Mouse (Mus musculus) adrenal gland, adult 18-20 months (tissue): ENCODE results near the gene Mxra7. TPM values are rescaled to one million over a fixed set of nuclear protein-coding genes. Genes with fewer than 3 reads are reported as not detected.
A peak's percentile ranks its signal among the peaks of the same experiment; 100 is the strongest.

Experiments
- DNase-seq, 2 experiments: peaks; one replicate each; pipeline ENCODE4 v3.0.0; 2021 to 2022; ENCODE audit warnings: low spot score in 2 of 2
- total RNA-seq, 2 experiments: library from RNA; stranded (reverse); gene quantifications; 1 replicate in 1 of 2; 2 replicates in 1 of 2; pipeline ENCODE4 v1.2.3; 2021

Mxra7 gene
- total RNA-seq, 2 experiments from 2014 or later, result 44.3 to 55.9 TPM

DNA sequence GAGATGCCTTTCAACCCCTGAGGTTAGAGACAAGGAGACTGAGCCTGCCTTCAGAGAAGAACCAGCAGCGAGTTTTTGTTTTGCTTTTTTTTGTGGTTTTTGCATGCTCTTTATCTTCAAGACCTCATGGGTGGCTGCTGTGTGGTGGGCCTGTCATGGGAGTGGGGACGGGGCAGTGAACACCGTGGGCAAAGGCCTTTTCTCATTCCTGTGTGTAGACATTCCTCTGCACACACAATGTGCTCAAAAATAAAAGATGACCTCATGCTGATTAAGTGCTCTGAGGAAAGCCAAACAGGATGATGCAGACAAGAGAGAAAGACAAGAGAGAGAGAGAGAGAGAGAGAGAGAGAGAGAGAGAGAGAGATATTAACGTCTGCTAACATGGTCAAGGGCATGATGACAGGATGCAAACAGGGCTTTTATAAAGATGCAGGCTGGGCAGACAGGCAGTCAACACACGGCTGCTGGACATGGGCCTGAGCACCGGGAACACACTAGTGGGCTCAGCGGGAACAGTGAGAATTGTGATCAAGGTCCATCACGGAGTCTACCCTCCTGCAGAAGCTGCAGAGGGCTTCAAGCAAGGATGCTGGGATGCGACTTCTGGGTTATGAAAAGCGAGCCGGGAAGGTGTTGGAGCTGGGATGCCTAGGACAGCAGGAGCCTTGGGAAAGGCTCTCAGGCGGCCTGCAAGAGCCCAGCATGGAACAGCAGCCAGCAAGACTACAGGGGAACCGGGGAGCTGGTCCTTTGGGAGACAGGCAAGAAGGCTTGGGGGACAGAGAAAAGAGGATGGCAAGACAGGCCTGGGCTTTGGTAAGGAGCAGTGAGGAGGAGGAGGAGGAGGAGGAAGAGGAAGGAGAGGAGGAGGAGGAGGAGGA, 6.5 kb downstream of the Mxra7 start:
- DNase-seq, result no peak

DNA sequence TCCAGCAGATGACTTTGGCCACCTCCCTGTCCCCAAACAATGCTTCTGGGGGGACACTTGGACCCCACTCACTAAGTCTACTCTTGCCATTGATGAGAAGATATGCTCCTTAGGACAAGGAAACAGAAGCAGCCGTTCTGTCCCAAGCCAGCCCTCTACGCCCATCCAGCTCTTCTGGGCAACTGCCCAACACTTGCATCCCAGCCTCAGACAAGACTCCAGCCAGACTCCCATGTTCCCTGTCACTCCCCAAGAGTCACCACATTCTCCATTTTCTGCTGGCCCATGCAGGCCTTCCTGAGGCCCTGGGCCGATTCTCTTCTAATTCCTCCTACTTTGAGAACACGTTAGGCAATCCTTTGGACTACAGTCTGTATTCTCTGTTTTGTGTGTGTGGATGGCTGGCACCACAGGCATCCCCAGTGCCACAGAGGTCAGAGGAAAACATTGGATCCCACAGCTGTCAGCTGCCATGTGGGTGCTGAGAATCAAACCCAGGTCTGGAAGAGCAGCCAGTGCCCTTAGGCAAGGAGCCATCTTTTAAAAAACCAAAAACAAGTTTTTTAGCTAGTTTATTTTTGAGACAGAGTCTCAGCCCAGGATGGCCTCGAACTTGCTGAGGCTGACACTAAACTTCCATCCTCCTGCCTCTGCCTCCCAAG, 7.8 kb downstream of the Mxra7 start:
- no peak for DNase-seq

DNA sequence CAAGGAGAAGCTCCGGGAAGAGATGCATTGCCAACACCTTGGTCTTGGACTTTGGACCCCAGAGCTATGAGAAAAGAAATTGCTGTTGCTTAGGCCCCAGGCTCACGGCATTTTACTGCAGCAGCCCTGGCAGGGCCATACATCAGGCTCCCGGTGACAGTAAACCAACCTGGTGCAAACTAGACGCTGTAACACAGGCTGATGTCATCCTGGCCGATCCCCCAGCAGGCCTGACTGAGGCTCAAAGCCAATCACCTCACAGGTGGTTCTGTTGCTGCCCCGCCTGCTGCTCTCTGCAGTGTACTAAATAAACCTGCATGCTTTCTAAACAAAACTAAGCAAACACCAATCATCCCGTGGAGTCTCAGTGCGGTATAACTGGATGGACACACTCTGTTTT, 9.1 kb downstream of the Mxra7 start:
- DNase-seq, result no peak

GRCm38 (mm10) chr11:116817567-116817966, 10.3 kb downstream of the Mxra7 start:
- no peak for DNase-seq

DNA sequence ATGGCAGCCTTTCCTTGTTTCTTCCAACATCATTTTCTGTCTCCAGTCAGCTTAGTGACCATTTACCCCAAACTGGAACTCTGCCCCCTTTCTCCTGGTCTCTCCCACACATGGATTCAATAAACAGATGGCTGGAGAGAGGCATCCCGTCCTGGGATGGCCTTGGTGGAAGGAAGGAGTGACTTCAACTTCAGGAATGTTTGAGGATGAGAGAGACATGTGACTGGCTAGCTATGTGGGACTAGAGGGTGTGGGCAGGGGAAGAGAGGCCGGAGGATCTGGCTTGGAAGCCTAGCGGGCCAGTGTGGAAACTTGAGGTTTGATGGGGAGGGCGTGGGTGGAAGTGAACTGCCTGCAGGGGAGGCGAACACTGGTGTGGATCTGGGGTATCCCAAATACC, 11.1 kb downstream of the Mxra7 start:
- no peak for DNase-seq

DNA sequence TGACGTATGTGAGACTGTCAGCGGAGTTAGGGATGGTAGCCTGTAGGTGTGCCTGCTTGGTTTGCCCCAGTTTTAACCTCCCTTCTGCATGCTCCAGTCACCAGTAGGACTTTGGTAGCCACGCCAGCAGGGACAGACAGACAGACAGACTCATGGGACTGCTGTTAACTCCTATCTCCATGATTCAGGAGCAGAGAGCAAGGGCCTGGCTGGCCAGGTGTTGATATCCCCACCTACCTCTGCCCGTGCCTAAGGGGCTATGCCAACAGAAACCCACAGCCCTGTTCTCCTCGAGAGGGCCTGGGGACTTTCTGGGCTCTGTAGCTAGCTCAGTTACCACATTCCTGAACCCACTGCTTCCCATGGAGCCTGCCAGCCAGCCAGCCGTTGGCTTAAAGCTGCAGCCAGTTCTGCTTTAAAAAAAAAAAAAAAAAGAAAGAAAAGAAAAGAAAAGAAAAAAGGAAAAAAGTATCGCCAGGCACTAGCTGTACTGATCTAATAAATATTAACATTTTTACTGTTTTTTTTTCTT, 12.9 kb downstream of the Mxra7 start:
- DNase-seq, result no peak

GRCm38 (mm10) chr11:116814076-116814883, 13.6 kb downstream of the Mxra7 start:
- no peak for DNase-seq

GRCm38 (mm10) chr11:116813610-116814009, 14.2 kb downstream of the Mxra7 start:
- no peak for DNase-seq

- no peak for DNase-seq
Measured at GRCm38 (mm10) chr11:116812793-116813529, 14.9 kb downstream of the Mxra7 start.

- peak in 1 of 2 experiments; percentile 47 for DNase-seq
Measured at GRCm38 (mm10) chr11:116810983-116811901, 16.6 kb downstream of the Mxra7 start.

- no peak for DNase-seq
Measured at GRCm38 (mm10) chr11:116810528-116810927, 17.3 kb downstream of the Mxra7 start.

GRCm38 (mm10) chr11:116809520-116809919, 18.3 kb downstream of the Mxra7 start:
- DNase-seq, result no peak

DNA sequence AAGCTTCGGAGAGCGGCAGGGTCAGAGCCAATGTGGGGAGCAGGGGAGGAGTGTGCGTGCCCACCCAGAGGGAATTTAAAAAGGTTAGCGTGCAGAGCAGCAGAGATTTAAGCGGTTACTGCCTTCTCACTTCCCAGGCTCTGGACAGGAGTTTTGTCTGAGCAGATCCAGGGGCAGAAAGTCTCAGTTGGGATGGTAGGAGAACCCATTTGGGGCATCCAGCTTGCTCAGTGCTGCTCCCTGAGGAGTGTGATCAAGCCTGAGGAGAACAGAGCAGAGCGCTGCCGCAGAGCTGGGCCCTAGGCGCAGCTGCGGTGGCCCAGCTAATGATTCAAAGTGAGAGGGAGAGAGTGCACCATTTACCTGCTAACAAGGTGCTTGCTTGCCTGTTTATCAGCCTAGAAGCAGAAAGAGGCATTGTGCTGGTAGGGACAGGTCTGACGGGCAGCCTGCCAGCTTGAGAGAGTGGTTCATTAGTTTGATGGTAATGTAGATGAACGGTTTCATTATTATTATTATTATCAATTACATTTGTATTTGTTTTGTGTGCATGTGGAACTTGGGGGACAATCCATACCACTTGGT, 18.9 kb downstream of the Mxra7 start:
- no peak for DNase-seq

DNA sequence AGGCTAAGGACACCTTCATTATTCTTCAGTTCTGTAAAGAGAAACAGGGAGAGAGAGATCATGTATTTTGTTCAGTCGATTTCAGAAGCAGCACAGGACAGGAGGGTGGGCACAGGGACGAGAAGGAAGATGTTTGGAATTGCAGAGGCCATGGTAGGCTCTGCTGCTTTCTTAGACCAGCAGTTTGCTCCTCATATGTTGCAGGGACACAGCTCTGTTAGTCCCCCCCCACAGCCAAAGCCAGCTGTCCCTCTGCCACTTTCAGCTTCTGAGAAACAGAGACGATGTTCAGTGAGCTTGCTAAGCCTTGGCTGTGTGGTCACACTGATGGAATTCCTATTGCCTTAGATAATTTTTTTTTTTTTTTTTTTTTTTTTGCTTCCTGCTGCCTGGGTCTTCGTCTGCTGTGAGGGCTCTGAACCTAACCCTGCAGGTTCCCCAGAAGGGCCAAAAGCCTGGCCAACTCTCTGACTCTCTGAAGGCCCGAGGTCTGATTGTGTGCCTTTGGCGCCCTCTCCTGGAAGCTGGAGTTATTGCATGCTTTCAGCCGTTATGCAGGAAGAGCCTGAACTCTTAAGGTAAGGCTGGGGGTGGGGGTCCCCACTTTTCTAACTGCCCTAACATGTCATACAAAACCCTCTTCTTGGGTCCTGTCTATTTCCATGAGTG, 19.8 kb downstream of the Mxra7 start:
- peak; percentile 84 to 86 for DNase-seq

GRCm38 (mm10) chr11:116807526-116807925, 20.3 kb downstream of the Mxra7 start:
- DNase-seq, result no peak

- no peak for DNase-seq
Measured at GRCm38 (mm10) chr11:116807116-116807515, 20.7 kb downstream of the Mxra7 start.

- no peak for DNase-seq
Measured at GRCm38 (mm10) chr11:116806136-116807071, 21.4 kb downstream of the Mxra7 start.
